Mouse (Mus musculus): ENCODE measurements around the gene Tmem191c.

Gene Tmem191c

DNA sequence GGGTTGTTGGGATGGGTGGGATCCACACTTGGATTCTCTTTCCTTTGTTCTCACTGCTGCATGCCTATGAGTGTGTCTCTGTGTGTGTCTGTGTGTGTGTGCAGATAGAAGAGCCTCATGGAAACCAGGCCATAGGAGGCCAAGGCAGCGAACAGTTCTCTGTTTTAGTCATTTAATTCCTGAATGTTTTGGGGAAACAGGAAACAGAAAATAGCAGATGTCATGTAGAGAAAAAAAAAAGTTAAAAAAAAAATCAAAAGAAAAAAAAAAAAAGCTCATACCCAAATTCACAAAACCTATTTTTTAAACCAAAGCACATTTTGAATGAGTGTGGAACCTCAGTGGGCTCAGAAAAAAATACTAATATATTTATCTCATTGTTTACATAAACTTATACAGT, 14.5 kb upstream of the Tmem191c start:
- in situ Hi-C loops (cut with MboI, MseI): loop anchor here in 1 of 2 experiments (10.0 kb wide), 1 partner anchor 1287 kb away; no protein-coding TSS in a partner anchor

DNA sequence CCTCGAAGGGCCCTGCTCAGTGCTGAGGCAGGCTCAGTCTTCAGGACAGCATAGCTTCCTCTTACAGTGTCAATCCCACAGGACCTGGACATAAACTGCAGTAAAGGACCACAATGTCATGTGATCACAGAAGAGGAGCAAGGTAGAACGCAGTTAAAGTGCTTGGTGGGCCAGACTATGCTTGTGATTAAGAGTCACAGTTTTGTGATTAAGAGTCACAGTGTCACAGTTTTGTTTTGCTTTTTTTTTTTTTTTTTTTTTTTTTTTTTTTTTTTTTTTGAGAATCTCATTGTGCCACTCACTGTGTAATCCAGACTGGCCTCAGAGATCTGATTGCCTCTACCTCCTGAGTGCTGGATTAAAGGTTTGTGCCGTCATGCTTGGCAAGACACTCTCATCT, 9.8 kb upstream of the Tmem191c start:
- in situ Hi-C loops (cut with MboI, MseI): loop anchor here in 1 of 2 experiments (10.0 kb wide), 1 partner anchor 1291 kb away; no protein-coding TSS in a partner anchor

DNA sequence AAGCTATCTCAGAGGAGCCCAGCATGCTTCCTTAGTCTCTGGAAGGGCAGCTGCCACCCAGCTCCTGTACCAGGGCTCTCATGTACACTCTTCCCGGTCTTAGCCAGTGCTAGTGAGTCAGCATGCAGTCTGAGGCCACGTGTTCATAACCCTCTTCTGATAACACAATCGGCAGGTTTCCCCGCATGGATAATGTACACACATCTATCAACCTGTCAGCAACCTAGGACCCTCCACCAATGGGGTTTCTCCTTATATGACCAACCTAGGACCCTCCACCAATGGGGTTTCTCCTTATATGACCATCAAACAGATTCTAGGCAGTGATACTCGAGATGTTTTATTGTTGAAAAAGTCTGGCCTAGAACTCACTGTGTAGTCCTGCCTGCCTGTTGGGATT, 7.9 kb upstream of the Tmem191c start:
- in situ Hi-C loops (cut with MboI, MseI): loop anchor here in 1 of 2 experiments (10.0 kb wide), 1 partner anchor 1293 kb away; no protein-coding TSS in a partner anchor

DNA sequence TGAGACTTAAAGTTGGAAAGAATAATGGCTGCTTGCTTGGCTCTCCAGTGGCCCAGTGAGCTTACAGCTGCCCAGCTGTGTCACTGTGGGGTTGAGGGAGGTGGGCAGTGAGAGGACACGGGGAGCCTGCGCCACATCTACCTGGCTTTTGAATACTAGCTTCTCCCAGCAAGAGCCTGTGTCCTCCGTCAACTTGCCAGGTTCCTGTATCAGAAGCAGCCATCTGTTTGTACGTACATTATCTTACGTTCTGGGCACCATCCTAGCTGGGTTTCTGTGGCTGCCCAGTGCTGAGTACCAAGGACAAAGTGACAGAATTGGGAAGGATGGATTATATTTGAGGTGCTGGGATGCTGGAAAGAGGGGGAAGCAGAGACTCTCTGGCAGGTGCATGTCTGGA, 6.0 kb upstream of the Tmem191c start:
- in situ Hi-C loops (cut with MboI, MseI): loop anchor here (5.0 to 10.0 kb wide), 3 partner anchors 63 to 1635 kb away; partner anchors contain the start of gene Rimbp3 (in 1 of the 2)

DNA sequence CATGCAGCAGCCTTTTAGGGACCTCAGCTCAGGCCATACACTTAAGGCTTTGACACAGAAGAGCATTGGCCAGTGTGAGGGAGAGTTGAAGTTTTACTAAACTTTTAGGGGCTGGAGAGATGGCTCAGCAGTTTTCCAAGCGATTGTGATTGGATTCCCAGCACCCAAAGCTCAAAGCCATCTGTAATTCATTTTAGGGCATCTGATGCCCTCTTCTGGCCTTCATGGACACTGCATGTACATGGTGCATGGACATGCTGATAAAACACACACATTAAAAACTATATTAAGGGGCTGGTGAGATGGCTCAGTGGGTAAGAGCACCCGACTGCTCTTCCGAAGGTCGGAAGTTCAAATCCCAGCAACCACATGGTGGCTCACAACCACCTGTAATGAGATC, 4.8 kb upstream of the Tmem191c start:
- in situ Hi-C loops (cut with MboI, MseI): loop anchor here in 1 of 2 experiments (5.0 to 10.0 kb wide), 2 partner anchors 64 to 1636 kb away; partner anchors contain the start of gene Rimbp3

DNA sequence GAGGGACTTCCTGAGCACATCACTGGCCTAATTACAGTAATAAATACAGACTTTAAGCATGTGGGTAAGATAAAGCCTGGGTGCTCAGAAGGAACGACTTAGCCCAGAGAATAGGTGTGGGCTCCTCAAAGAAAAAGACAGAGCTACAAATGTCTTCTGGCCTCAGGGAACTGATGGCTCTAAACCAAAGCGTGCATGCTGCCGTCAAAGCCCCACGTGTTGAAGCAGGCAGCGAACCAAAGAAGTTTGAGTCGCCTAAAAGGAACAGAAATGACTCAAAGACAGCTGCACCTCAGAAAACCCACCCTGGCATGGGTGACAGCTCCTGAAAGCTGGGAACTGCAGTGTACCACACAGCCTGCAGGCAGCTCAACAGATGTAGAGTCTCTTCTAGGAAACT, 4.0 kb upstream of the Tmem191c start:
- in situ Hi-C loops (cut with MboI, MseI): loop anchor here in 1 of 2 experiments (5.0 to 10.0 kb wide), 2 partner anchors 65 to 1637 kb away; partner anchors contain the start of gene Rimbp3

DNA sequence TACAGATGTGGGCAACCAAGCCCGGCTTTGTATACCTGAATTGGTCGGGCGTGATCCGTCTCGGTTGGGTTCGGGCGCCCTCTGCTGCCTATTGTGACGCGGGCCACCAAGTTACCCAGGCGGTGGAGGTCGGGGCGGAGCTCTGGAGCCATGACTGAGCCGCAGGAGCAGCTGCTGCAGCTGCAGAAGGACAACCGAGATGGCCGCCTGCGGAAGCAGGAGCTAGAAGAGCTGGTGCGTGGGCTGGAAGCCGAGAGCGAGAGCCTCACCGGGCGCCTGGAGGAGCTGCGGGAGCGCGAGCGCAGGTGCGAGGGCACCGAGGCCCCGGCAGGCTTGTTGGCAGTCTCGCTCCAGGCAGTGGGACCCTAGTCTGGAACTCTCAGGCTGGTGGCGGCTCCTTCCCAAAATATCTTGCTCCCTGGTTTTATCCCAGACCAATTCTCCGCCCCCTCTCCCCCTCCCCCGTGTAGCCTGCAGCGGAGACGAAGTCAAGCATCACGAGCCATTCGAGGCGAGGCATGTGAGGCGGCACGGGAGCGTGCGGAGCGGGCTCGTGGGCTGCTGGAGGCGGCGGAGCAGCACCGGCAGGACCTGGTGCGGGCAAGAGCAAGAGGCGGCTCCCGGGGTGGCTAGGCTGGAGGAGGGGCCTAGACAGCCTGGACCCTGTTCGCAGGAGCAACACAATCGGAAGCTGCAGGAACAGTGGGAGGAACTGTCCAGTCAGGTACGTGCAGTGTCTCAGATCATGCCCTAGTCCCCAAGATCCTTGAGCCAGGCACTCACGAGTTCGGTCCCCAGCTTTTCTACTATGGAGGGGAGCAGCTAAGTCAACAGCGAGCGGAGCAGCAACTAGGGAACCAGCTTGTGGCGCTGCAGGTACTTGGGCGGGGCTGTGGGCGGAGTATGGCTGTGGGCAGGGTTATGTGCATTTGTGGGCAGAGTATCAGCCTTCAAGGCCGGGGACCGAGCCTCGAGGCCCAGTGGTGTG, 581 bp downstream of the Tmem191c start:
- in situ Hi-C loops (cut with MboI, MseI): loop anchor here (5.0 to 10.0 kb wide), 2 partner anchors 164 to 1642 kb away; partner anchors contain the start of gene Ppil2 (in 1 of the 2)

DNA sequence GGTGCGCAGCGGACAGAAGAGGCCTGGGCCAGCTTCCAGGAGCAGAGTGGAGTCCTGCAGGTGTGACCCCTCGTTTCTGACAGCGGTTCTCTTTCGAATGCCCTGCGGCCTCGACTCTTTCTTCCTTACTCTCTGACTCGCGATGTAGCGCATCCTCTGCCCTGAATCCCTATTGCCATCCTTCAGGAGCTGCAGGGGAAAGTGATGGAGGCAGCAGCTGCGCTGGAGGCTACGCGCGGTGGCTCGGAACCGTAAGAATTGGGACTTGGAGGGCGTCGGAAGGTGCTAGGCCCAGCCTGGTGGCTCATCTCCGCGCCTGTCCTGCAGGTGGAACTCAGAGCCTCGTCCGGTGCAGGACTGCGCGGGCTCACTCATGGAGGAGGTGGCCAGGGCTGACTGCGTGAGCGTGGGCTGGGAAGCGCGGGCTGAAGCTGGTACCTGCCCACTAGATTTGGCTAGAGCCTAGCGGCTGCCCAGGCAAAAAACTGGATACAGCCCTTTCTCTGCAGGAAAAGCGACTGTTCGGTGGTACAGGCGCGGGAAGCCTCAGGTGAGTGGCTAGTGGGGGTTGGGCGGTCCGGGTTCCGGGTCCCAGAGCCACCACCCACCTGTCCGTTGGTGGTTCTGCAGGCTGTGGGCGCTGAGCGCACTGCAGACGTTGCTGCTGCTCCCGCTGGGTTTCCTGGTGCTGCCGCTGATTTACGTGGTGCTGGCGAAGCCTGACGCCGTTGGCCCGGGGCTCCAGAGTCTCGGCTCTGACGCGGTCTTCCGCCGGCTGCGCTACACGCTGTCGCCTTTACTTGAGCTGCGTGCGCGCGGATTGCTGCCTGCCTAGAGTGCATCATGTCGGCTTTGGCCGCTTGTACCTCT, 1.7 kb downstream of the Tmem191c start:
- in situ Hi-C loops (cut with MboI, MseI): loop anchor here (5.0 to 10.0 kb wide), 2 partner anchors 165 to 1643 kb away; partner anchors contain the start of gene Ppil2 (in 1 of the 2)

DNA sequence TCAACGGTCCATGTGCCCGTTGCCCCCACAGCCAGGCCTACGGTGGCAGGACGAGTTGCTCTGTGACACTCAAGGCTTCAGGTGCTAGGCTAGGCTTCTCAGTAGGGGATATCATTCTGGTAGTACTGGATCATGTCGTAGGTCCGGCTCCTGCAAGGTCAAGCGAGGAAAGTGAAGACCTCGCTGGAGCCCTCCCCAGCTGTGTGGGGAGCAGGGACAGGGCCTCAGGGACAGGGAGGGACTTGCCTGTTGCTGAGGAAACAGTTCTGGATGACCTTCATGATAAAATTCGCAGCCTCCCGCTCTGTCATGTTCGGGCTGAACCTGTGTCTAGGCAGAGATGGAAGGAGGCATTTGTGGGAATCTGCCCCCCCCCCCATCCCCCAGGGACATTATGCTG, 4.6 kb downstream of the Tmem191c start:
- in situ Hi-C loops (cut with MboI, MseI): loop anchor here (5.0 kb wide), 2 partner anchors 73 to 143 kb away; partner anchors contain the start of gene Rimbp3 (in 1 of the 2)

DNA sequence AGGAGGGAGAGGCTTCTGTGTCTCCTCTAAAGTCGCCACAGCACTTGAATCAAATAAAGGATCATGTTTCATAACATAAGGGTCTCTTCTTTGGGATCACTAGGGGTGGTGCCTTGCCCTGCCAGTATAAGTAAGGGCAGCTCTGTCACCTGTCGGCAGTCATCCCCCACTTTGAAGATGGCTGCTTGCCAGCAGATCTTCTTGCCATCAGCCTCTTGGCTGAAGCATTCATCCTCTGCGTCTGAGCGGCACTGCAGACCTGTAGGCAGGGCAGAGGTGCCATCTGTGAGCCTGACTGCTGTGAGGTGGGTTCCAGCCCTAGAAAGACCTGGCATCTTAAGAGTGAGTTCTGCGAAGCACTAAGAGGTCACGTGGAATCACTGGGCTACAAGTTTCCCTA, 7.3 kb downstream of the Tmem191c start:
- in situ Hi-C loops (cut with MboI, MseI): loop anchor here (5.0 kb wide), 2 partner anchors 76 to 146 kb away; partner anchors contain the start of gene Rimbp3 (in 1 of the 2)

DNA sequence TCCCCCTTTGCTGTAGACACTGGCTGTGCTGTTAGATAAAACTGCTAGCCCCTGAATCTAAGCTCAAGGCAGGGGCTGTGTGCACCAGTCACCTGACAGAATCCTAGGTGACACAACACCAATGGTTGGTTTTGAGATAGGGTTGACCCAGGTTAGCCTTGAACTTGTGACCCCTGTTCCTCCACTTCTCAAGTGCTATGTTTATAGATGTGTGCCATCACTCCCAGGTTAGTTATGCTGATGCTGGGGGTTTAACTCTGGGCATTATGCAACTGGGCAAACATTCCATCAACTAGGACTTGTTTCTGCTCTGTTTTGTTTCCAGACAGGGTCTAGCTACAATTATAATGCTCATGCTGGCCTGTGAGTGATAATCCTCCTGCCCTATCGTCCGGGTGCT, 11.2 kb downstream of the Tmem191c start:
- in situ Hi-C loops (cut with MboI, MseI): no loop called here

DNA sequence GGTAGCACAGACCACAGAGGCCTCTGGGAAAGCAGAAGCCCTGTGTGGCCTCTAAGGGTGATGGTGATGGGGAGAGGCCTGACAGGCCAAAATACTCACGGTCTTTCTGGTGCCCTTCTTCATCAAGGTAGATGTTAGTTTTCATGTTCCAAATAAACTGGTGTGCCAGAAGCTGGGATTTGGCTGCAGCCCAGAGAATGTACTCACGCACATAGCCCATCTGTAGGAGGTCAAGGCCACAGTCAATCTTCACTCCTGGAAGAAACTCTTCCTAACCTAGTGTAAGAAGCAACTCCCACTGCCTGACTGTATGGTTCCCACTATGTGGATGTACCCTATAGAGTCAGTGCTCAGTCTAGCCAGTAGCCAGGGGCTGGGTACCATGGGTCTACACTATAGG, 15.1 kb downstream of the Tmem191c start:
- in situ Hi-C loops (cut with MboI, MseI): no loop called here

DNA sequence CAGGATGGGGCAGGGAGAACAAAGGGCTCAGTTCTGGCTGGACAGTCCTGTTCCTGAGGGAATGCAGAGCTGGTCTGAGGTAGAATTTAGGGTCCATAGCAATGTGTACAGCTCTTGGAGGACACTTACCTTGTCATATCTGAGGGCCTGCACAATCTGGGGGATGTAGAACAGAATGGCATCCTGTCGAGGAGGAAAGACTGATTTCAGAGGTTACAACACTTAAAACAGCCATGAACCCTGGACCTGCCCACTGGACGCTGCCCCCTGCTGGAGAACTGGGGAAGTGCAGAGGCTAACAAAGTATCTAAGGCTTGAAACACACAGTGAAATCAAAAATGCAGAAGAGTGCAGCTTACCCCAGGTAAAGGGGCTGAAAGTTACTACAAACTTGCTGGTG, 16.9 kb downstream of the Tmem191c start:
- in situ Hi-C loops (cut with MboI, MseI): no loop called here

DNA sequence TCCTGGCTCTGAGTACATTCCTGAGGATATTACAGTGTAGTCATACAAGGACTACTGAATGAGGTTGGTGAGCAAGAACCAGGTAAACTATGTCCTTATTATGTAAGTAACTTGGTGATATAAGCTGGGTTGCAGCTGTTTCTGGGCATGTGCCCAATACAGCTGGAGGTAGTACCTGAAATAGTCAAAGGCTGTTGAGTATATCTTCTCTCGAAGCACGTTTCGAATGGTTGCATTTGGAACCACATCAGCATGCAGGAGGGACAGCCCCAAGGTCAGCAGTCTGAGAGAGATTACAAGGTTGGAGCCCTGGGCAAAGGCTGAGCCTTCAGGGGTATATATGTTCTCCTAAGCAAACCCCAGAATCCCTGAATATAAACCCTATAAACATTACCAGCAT, 24.9 kb downstream of the Tmem191c start:
- in situ Hi-C loops (cut with MboI, MseI): no loop called here

DNA sequence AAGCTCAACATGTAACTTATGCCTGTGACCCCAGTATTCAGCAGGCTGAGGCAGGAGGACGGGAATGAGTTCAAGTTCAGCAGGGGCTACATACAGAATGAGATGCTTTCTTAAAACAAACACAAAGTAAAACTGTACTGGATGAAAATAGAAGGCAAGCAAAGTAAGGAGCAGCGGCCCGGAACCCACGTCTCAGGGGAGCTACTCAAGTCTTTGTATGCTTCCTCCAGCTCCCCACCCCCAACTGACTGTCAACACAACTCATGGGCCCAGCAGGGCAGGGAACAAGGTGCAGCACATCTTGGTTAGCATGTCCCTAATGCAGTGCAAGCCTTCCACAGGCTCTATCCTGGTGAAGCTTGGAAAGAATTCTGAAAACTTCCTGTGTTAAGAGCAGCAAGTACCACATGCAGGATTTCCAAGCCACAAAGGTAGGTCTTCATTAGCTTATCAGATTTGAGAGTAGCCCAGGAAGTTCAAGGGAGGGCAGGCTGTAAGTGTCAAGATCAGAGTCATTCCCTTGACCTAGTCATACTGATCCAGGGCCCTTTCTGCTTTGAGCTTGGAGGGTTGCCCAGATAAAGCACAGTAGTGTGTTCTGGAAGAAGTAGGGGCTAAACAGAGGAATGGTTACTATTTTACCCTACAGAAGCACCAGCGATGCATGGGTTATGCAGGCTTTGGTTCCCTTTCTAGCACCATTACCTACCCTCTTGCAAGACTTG, 27.8 kb downstream of the Tmem191c start:
- in situ Hi-C loops (cut with MboI, MseI): no loop called here

DNA sequence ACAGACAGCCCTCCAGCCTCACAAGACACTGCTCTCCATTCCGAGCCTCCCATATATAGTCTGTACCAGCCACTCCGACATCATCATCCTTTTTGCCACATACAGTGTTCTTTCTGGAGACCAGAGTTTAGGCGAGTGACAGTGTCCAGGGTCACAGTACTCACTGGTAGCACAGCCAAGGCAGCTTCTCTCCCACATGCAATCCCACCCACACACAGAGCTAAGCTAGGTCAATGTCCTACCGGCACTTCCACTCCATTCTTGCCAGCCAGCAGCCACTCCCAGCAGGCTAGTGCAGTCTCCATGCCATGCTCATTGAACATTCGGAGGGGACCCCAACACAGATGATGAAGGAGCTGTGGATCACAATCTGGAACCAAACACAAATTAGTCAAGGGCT, 31.6 kb downstream of the Tmem191c start:
- in situ Hi-C loops (cut with MboI, MseI): no loop called here

DNA sequence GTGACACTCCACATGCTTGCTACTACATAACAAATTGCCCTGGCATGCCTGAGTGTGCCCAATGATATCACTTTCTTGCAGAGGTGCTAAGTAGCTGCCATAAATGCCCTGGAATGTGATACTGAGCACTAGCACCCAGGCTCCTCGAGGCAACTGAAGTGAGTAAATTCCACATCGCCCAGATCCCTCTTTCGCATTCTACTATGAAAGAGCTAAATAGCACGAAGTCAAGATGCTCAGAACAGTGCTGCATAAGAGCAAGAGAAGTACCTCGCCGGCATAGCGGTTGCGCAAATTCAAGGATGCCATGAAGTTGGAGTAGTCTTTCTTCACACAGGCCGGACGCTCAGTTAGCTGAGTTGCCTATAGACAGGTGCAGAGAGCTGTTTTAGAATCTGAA, 33.2 kb downstream of the Tmem191c start:
- in situ Hi-C loops (cut with MboI, MseI): no loop called here

DNA sequence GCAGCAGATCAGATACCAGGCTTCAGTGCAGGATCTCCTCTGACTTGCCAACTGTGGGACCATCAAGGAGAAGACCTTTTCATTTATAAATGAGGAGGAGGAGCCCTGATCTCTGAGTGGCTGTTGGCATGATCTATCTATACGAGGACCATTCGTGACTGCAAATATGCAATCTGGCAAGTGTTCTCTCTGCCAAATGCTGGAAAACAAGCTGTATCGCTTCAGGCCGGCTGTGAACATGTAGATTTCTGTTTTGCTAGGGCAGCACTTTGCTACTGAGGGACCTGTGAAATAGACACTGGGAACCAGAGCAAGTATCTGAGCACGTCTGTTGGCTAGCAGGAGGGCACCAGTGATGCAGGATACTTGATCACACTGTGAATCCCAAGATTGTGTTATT, 36.7 kb downstream of the Tmem191c start:
- in situ Hi-C loops (cut with MboI, MseI): no loop called here

DNA sequence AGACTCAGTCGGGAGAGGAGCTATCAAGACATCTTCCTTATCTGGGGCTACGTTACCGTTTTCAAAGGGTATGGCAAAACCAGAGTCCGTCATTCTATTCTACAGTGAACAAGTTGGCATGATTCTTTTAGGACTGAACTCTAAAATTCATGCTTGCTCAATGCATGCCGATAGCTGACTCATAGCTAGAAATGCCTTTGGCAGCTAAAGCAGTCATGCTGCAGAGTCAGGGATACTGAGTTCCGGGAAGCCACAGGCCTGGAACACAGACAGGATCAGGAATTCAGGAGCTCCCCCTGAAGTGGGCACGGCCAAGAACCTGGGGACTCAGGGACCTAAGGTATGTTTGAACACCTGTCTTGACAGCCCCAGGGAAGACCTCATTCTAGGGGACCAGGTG, 40.7 kb downstream of the Tmem191c start:
- in situ Hi-C loops (cut with MboI, MseI): no loop called here

DNA sequence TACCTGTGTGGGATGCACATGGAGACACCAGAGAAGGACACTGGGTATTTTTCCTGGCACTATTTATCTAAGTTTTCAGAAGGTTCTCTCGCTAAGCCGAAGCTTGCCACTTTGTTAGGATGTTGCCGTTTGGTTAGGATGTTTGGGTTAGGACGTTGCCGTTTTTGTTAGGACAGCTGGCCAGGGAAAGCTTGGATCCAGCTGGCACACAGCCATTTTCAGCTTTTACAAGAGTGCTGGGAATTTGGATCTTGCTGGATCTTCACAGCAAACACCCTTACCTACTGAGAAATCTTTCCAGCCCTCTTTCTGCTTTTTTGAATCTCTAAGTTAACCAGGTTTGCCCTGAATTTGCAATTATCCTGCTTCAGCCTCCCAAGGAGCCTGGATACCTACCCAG, 45.6 kb downstream of the Tmem191c start:
- in situ Hi-C loops (cut with MboI, MseI): loop anchor here in 1 of 2 experiments (5.0 kb wide), 1 partner anchor 56 kb away; no protein-coding TSS in a partner anchor

Measured in T-helper 17 cell (primary cell).